Mouse (Mus musculus) thymus, postnatal 0 days (tissue): ENCODE results near the gene Ikzf5. TPM values are rescaled to one million over a fixed set of nuclear protein-coding genes. Genes with fewer than 3 reads are reported as not detected.

Source experiments
- DNase-seq: peaks from one replicate; pipeline ENCODE4 v3.0.0-alpha.2; 2015; ENCODE audit warnings: low spot score
- polyA plus RNA-seq: library from polyadenylated mRNA; unstranded; fragments of >200 nt; fragmentation: Nextera tagmentation; extraction: Ambion mirVana; gene quantifications from 2 replicates; pipeline ENCODE4 v1.2.1, GENCODE M21; 2015

Gene Ikzf5
- polyA plus RNA-seq, 1 experiment from 2014 or later: 16.2 TPM

- no peak for DNase-seq
Measured at GRCm38 (mm10) chr7:131356105-131356504, 54.2 kb downstream of the Ikzf5 start.

DNA sequence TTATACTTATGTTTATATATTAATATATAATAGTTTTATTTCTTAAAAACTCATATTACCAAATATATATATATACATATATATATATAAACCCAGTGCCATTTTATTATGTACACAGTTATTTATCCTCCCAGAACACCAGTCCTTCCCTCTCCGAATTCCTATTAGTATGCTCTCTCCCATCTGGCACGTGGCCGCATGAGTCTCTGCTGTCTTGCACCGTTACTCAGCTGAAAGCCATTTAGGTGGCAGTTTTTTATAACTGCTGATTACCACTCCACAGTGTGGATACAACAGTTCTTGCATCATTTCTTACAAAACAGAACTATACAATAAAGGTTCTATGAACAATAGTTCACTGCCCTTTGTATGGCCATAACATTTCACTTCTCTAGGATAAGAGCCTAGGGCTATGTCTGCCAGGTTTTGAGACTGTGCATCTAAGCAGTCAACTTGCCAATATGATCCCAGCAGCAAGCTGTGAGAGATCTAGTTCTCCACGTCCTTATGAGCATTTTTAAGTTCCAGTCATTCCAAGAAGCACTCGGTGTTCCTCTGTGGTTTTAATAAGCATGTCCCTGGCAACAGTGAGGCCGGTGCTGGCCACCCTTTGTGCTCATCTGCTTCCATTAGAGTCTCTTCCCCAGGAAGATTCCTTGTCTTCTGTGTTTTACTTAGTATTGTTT is 64.3 kb downstream of the Ikzf5 start:
- DNase-seq: no peak

Other genes starting within 250 kb of the Ikzf5 start
- 0.04 and 0.22 TPM in 2 replicates for gene 5430419D17Rik, start 236.1 kb downstream of the Ikzf5 start, polyA plus RNA-seq
- 0.14 and 0.23 TPM in 2 replicates for gene Cuzd1, start 88.2 kb downstream of the Ikzf5 start, polyA plus RNA-seq
- gene Fam24b, start 81.0 kb downstream of the Ikzf5 start, polyA plus RNA-seq: not detected in 2 replicates
- gene Fam24a, start 76.7 kb downstream of the Ikzf5 start, polyA plus RNA-seq: not detected in 2 replicates
- 16.7 and 16.8 TPM in 2 replicates for gene 2310057M21Rik, start 47.8 kb downstream of the Ikzf5 start, polyA plus RNA-seq
- 45.6 and 51.3 TPM in 2 replicates for gene Pstk, start 39.4 kb downstream of the Ikzf5 start, polyA plus RNA-seq
- 37.3 and 37.8 TPM in 2 replicates for gene Acadsb, start 80 bp upstream of the Ikzf5 start, polyA plus RNA-seq
- gene Hmx3, start 132.3 kb upstream of the Ikzf5 start, polyA plus RNA-seq: not detected in 2 replicates
- gene Hmx2, start 138.3 kb upstream of the Ikzf5 start, polyA plus RNA-seq: 0.08 TPM in 1 of 2 replicates, not detected in the other
- 273 and 284 TPM in 2 replicates for gene Bub3, start 149.7 kb upstream of the Ikzf5 start, polyA plus RNA-seq